Mouse (Mus musculus): ENCODE measurements around the gene Ago1. TPM values are rescaled to one million over a fixed set of nuclear protein-coding genes. Genes with fewer than 3 reads are reported as not detected.

Ago1 gene
- 10 to 100 TPM; 11.2 to 13.5 TPM for total RNA-seq (2021)

DNA sequence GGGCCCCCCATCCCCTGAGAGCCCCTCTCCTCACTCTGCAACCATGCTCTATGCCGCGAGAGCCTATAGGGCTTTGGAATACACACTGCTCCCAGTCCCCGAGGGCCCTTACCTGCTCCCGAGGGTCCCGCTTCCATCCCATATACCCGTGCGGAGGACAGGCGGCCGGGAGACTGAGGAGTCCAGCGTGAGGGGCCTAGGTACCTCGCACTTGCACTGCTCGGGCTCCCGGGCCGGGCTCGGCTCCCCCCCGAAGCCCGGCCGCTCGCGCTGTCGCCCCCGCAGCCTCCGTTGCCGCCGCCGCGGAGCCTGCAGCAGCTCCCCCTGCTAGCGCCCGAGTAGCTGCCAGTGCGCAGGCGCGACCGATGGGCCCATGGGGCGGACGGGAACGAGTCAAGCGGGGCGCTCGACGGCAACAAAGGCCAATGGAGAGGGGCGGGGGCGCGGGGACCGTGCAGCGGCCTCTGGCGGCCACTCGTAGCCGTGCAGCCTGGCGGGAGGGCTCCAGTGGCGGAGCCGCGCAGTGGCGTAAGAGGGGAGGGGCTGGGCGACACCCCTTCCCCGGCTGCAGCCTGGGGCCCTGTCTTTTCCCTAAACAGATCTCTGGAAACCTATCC is at the start of gene Ago1:
Gene Ago1 (minus strand): TSS at position 299 of the 617 bp plus-strand sequence.
- DNase-seq = peak; percentile 96 to 97
- intact Hi-C loops (cut with DNase I) = loop anchor here (2.0 to 10.0 kb wide), 3 partner anchors 40 to 496 kb away; partner anchors contain the start of genes Adprhl2, Ago3 and Zmym4

- DNase-seq = no peak
- intact Hi-C loops (cut with DNase I) = no loop called here
These were observed 44.1 kb upstream of the Ago1 start for GRCm38 (mm10) chr4:126512308-126513066.

- intact Hi-C loops (cut with DNase I) = no loop called here
- no peak for DNase-seq
These were observed 42.6 kb upstream of the Ago1 start for GRCm38 (mm10) chr4:126511013-126511412.

DNA sequence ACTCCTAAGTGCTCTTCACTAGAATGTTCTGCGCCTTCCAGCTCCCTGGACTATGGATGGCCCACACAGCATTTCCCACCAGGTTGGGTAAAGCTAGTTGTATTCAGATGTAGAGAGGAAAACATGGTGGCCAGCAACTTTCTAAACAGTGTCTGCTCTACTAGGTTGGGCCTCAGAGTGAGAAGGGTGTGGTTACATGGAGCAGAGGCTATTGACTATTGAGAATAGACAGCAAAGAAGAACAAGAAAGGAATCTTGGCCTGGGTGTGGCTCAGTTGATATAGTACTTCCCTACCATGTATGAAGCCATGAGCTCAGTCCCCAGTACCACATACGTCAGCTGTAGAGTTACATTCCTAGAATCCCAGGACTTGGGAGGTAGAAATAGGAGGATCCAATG is 40.7 kb upstream of the Ago1 start:
- intact Hi-C loops (cut with DNase I) = no loop called here
- no peak for DNase-seq

- no peak for DNase-seq
- intact Hi-C loops (cut with DNase I) = no loop called here
These were observed 39.9 kb upstream of the Ago1 start for GRCm38 (mm10) chr4:126508110-126508899.

DNA sequence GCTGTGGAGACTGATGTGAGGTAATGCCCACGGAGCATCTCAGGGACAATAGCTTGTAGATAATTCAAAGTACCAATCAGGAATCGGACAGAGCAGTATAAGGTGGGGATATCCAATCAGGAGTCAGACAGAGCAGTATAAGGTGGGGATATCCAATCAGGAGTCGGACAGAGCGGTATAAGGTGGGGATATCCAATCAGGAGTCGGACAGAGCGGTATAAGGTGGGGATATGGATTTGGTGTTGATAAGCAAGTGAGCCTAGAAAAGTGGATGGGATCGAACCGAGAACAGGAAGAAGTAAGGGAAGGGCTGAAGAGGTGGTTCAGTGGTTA is 34.6 kb upstream of the Ago1 start:
- intact Hi-C loops (cut with DNase I) = no loop called here

DNA sequence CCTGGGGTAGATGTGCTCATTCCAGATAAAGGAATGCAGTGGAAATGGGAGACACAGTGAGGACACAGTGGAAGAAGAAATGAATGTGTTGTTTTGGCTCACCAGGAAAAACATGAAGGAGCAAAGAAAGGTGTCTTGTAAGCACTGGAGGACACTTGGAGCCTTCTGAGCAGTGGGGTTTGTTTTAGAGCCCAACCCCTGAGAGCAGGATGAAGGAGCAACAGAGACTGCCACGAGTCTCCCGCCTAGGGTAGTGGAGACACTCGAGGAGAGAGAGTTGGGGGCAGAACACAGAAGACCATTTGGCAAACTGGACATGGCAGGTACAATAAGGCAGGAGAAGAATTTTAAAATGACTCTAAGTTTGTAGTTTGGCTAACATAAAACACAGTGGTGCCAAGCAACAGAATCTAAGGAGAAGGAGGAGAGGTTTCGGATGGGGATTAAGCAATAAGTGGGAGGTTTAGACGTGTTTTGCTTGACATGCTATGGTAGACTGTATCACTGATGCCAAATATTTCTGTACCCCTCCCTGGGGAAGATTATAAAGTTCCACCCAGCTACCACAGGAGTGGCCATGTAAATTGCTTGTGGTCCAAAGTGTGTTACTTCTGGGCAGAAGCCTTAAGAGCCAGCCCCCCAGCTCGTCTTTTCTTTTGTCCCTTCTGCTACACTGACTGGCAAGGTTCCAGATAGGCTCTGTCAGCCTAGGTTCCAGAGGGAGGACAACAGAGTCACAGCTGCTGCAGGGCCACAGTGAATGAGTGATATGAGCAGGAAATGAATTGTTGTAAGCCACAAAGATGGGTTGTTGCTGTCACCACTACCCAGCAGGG is 34.0 kb upstream of the Ago1 start:
- intact Hi-C loops (cut with DNase I) = no loop called here
- peak in 1 of 2 experiments; percentile 15 for DNase-seq

More for the DNA sequence above, 34.6 kb upstream of the Ago1 start:
- DNase-seq = no peak

DNA sequence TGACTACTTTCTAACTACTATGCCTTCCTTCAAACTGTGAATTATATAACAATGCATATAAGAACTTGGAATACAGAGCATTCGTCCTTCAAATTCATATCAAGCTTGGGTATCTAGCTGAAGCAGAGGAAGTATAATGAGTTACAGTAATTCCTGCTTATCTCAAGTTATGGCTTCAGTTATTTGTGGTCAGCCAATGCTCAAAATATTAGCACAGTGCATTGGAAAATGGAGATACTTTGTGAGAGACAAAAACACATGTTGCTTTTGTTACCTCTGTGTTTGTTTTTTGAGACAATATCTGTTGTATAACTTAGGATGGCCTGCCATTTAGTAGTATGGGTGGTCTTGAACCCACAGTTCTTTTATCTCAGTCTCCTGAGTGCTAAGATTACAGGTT is 30.2 kb upstream of the Ago1 start:
- no peak for DNase-seq
- intact Hi-C loops (cut with DNase I) = no loop called here

GRCm38 (mm10) chr4:126496963-126497362 is 28.6 kb upstream of the Ago1 start:
- DNase-seq = no peak
- intact Hi-C loops (cut with DNase I) = no loop called here

DNA sequence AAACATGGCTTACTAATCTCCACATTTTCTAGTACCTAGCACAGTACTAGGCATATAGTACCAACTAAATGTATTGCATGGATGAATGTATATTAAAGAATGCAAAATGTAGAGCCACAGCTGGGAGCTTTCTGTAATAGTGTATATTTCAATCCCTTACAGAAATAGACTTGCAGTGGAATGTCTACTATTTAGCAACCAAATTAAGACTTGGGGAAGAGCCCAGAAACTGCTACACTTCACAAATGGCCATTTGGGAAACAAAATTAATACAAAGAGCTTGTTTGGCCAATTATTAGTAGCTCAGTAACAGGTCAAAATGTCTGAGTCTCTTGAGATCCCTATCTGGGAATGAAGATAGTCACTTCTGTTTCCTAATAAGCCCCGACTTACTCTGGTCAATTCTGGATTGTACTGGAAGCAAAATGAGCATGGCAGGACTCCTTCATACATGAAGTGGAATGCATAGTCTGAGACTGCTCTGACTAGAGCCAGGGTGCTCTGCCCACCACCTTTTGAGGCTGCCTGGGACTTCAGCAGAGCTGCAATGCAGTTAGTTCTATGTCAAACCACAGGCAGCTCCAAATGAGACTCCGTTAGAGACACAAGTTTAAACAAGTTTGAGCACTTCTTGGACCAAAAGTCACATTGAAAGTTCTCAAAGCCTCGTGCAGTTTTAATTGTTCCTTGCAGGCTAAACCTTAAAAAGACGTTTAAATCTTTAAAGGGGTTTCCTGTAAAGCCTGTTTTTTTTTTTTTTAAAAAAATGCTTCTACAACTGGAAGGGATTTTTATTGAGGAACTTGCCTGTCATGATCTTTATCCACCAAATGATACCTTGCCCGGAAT is 27.8 kb upstream of the Ago1 start:
- intact Hi-C loops (cut with DNase I) = no loop called here
- no peak for DNase-seq

GRCm38 (mm10) chr4:126495453-126495852 is 27.1 kb upstream of the Ago1 start:
- intact Hi-C loops (cut with DNase I) = no loop called here
- DNase-seq = no peak

- DNase-seq = no peak
- intact Hi-C loops (cut with DNase I) = no loop called here
These were observed 25.0 kb upstream of the Ago1 start for GRCm38 (mm10) chr4:126493416-126493815.

DNA sequence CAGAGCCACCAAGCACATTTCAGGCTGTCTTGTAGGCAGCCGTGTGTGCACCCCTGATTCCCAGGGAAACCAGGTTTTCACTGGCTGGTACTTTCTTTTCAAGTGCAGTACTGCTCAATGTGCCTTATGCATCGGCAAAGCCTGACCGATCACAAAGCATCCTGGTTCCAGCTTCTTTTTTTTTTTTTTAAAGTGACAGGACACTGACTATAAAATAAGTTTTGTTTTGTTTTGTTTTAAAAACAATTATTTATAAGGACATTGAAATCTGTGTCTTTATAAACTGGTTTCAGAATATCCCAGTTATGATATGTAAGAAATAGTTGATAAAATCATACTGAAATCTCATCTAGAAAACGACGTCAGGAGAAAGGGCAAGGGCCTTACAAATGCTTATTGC is 23.6 kb upstream of the Ago1 start:
- intact Hi-C loops (cut with DNase I) = no loop called here
- DNase-seq = no peak

GRCm38 (mm10) chr4:126490726-126491125 is 22.3 kb upstream of the Ago1 start:
- DNase-seq = no peak
- intact Hi-C loops (cut with DNase I) = no loop called here

- no peak for DNase-seq
- intact Hi-C loops (cut with DNase I) = no loop called here
These were observed 21.4 kb upstream of the Ago1 start for GRCm38 (mm10) chr4:126489811-126490210.

- DNase-seq = no peak
- intact Hi-C loops (cut with DNase I) = no loop called here
These were observed 17.8 kb upstream of the Ago1 start for GRCm38 (mm10) chr4:126486217-126486616.

GRCm38 (mm10) chr4:126485065-126485464 is 16.7 kb upstream of the Ago1 start:
- intact Hi-C loops (cut with DNase I) = no loop called here
- DNase-seq = no peak

DNA sequence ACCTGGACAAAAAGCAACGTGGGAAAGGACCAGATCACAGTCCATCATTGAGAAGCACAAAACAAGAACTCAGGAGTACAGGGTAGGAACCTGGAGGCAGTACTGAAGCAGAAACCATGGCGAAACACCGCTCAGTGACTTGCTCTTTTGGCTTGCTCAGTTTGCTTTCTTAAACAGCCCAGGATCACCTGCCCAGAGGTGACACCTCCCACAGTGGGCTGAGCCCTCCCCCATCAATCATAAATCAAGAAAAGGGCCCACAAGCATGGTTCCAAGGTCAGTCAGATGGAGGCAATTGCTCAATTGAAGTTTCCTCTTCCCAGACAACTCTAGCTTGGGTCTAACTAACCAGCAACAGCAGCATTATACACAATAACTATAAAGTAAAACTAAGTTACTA is 15.5 kb upstream of the Ago1 start:
- no peak for DNase-seq
- intact Hi-C loops (cut with DNase I) = no loop called here

GRCm38 (mm10) chr4:126482951-126483350 is 14.6 kb upstream of the Ago1 start:
- intact Hi-C loops (cut with DNase I) = no loop called here
- DNase-seq = no peak

GRCm38 (mm10) chr4:126481461-126481860 is 13.1 kb upstream of the Ago1 start:
- intact Hi-C loops (cut with DNase I) = no loop called here
- DNase-seq = no peak

Data from heart, postnatal 36 days (tissue).